Comparison of ENCODE assay signal across 7 mouse cellular contexts in the genomic region with DNA sequence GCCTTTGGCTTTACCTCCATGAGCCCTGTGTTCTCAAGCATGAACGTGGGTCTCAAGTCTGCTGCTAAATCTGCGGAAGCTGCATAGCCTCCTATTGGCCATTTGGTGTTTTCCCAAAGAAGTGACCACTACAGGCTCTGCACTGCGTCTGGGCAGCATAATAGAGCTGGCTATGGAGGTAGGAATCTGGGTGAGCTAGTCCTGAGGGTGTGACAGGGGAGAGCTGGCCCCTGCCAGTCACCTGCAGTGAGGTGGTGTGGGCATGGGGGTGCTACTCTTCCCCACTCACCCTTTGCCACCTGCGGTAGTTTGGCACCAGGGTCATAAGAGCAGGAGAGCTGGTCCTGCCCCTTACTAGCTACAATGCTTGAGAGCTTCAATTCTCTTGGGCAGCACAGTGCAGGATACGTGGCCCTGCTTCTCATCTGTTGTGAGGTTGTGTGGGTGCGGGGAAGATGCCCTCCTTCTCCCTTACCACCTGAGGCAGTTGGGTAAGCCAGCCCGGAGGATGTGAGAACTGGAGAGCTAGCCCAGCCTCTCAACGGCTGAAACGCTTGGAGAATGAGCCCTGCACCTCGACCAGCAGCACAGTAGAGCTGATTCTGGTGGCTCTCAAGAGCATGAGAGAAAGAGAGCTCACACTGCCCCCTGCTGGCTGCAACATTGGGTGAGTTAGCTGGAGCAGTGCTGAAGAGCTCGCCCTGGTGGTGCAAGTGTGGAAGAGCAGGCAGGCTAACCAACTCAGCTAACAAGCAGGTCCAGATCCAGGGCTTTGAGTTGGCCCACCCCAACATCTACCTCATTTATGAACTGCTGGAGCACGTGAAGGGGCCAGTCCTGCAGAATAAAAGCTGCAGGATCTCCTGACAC. TPM values are rescaled to one million over a fixed set of nuclear protein-coding genes. Genes with fewer than 3 reads are reported as not detected.
DNase-seq lines count a peak whose midpoint lies in the region; ATAC-seq and TF ChIP-seq lines count a peak whose summit lies in the region.

No protein-coding gene starts in this region.

- no peak overlapping the region for H3K9ac ChIP-seq in intestine, embryonic 15.5 days
- no peak overlapping the region for H3K9ac ChIP-seq in midbrain, embryonic 11.5 days (ENCODE audit: low read length)

- no peaks in the 10 kb centered on the region for H3K27me3 ChIP-seq in intestine, embryonic 15.5 days (replicated peaks)
- no peaks in the 10 kb centered on the region for H3K27me3 ChIP-seq in midbrain, embryonic 11.5 days (ENCODE audit: control insufficient read depth, insufficient read depth, low read length)

- ATAC-seq in intestine, embryonic 15.5 days: peak; percentile 55
- ATAC-seq in midbrain, embryonic 11.5 days (ENCODE audit: low FRiP score): peak; percentile 59

- peak; percentile 66 to 77 for DNase-seq in adrenal gland, adult 18-20 months (ENCODE audit: low spot score in 2 of 2)
- DNase-seq in gastrocnemius, postnatal 14 days: peak; percentile 80
- DNase-seq in left cerebral cortex, postnatal 10 days (ENCODE audit: extremely low spot score in 1 of 2, low spot score in 2 of 2): peak; percentile 57 to 89
- peak; percentile 97 for DNase-seq in midbrain, embryonic 11.5 days (ENCODE audit: low spot score, missing footprints)
- peak; percentile 60 for DNase-seq in spleen, adult 12 weeks (ENCODE audit: low spot score)

- no peaks in the 10 kb centered on the region for H3K36me3 ChIP-seq in intestine, embryonic 15.5 days
- H3K36me3 ChIP-seq in midbrain, embryonic 11.5 days (ENCODE audit: control insufficient read depth, insufficient read depth, low read length): no peaks in the 10 kb centered on the region

- no peak overlapping the region for H3K4me3 ChIP-seq in cortical plate, adult 2 months (ENCODE audit: insufficient read depth, low read length)
- H3K4me3 ChIP-seq in intestine, embryonic 15.5 days (replicated peaks): no peak overlapping the region
- H3K4me3 ChIP-seq in midbrain, embryonic 11.5 days (ENCODE audit: low read depth, low read length): no peak overlapping the region

- intact Hi-C loops in gastrocnemius, postnatal 14 days (cut with DNase I; ENCODE audit: low total_unique reads): loop anchor here (5.0 kb wide), 1 partner anchor 43 kb away; a partner anchor contains a TSS
- intact Hi-C loops in left cerebral cortex, postnatal 10 days (cut with DNase I): loop anchor here (5.0 kb wide), 3 partner anchors 123 to 218 kb away; a partner anchor contains a TSS

- no peaks in the 10 kb centered on the region for H3K9me3 ChIP-seq in intestine, embryonic 15.5 days
- H3K9me3 ChIP-seq in midbrain, embryonic 11.5 days (ENCODE audit: control insufficient read depth, low read length): no peaks in the 10 kb centered on the region

- H3K4me2 ChIP-seq in intestine, embryonic 15.5 days (replicated peaks): no peak overlapping the region
- H3K4me2 ChIP-seq in midbrain, embryonic 11.5 days: no peak overlapping the region

- WGBS in intestine, embryonic 15.5 days: 39% methylated on average over 12 of the region's 12 CpGs
- 49% methylated on average over 12 of the region's 12 CpGs for WGBS in midbrain, embryonic 11.5 days

- TF ChIP-seq POLR2A in cortical plate, adult 2 months (IDR thresholded peaks at IDR 0.05; ENCODE audit: extremely low read depth, insufficient read depth, low read length): no peak

- H3K4me1 ChIP-seq in cortical plate, adult 2 months (ENCODE audit: control insufficient read depth, insufficient read depth, low read length): no peaks in the 10 kb centered on the region
- H3K4me1 ChIP-seq in intestine, embryonic 15.5 days (replicated peaks): no peaks in the 10 kb centered on the region
- H3K4me1 ChIP-seq in midbrain, embryonic 11.5 days (ENCODE audit: control insufficient read depth, insufficient read depth, low read length): no peaks in the 10 kb centered on the region

- TF ChIP-seq CTCF in cortical plate, adult 2 months (IDR thresholded peaks at IDR 0.05; ENCODE audit: extremely low read depth, insufficient read depth, low read length): peak; percentile 98

- H3K27ac ChIP-seq in cortical plate, adult 2 months (ENCODE audit: insufficient read depth, low read length): no peak overlapping the region
- H3K27ac ChIP-seq in intestine, embryonic 15.5 days: no peak overlapping the region
- no peak overlapping the region for H3K27ac ChIP-seq in midbrain, embryonic 11.5 days (ENCODE audit: low read depth, low read length)

RNA-seq across cellular contexts. Expression of a gene that starts 14.3 kb away (rescaled TPM):
- not detected for total RNA-seq in adrenal gland, adult 18-20 months (2021)
- 1.6 and 2.2 TPM in 2 replicates for polyA plus RNA-seq in cortical plate, adult 2 months (2012; rRNA removed)
- total RNA-seq in gastrocnemius, postnatal 14 days (2021): under 1 TPM in 1 of 2 experiments, not detected in 1; 0.76 TPM
- polyA plus RNA-seq in intestine, embryonic 15.5 days (2015; fragmentation: Nextera tagmentation; extraction: Ambion mirVana): 17.5 and 30.8 TPM in 2 replicates
- not detected for total RNA-seq in left cerebral cortex, postnatal 10 days (2021)
- polyA plus RNA-seq in midbrain, embryonic 11.5 days (2014; fragmentation: Nextera tagmentation; extraction: Ambion mirVana): 1.5 and 2.0 TPM in 2 replicates

RNA-seq across cellular contexts. Expression of a gene that starts 16.9 kb away (rescaled TPM):
- total RNA-seq in adrenal gland, adult 18-20 months (2021): not detected
- not detected in 2 replicates for polyA plus RNA-seq in cortical plate, adult 2 months (2012; rRNA removed)
- not detected for total RNA-seq in gastrocnemius, postnatal 14 days (2021)
- not detected in 2 replicates for polyA plus RNA-seq in intestine, embryonic 15.5 days (2015; fragmentation: Nextera tagmentation; extraction: Ambion mirVana)
- not detected for total RNA-seq in left cerebral cortex, postnatal 10 days (2021)
- polyA plus RNA-seq in midbrain, embryonic 11.5 days (2014; fragmentation: Nextera tagmentation; extraction: Ambion mirVana): not detected in 2 replicates

RNA-seq across cellular contexts. Expression of a gene that starts 41.0 kb away (rescaled TPM):
- not detected for total RNA-seq in adrenal gland, adult 18-20 months (2021)
- 0.95 and 1.8 TPM in 2 replicates for polyA plus RNA-seq in cortical plate, adult 2 months (2012; rRNA removed)
- under 1 TPM in 1 of 2 experiments, not detected in 1; 0.71 TPM for total RNA-seq in gastrocnemius, postnatal 14 days (2021)
- polyA plus RNA-seq in intestine, embryonic 15.5 days (2015; fragmentation: Nextera tagmentation; extraction: Ambion mirVana): 30.3 and 46.1 TPM in 2 replicates
- total RNA-seq in left cerebral cortex, postnatal 10 days (2021): under 1 TPM in 1 of 2 experiments, not detected in 1; 0.79 TPM
- polyA plus RNA-seq in midbrain, embryonic 11.5 days (2014; fragmentation: Nextera tagmentation; extraction: Ambion mirVana): 2.0 and 2.8 TPM in 2 replicates

RNA-seq across cellular contexts. Expression of a gene that starts 56.0 kb away (rescaled TPM):
- under 1 TPM; 0.23 to 0.54 TPM for total RNA-seq in adrenal gland, adult 18-20 months (2021)
- 1.0 and 1.1 TPM in 2 replicates for polyA plus RNA-seq in cortical plate, adult 2 months (2012; rRNA removed)
- under 1 TPM in 1 of 2 experiments, not detected in 1; 0.16 TPM for total RNA-seq in gastrocnemius, postnatal 14 days (2021)
- 0.13 and 0.44 TPM in 2 replicates for polyA plus RNA-seq in intestine, embryonic 15.5 days (2015; fragmentation: Nextera tagmentation; extraction: Ambion mirVana)
- 1 to 10 TPM in 1 of 2 experiments, under 1 TPM in 1; 0.71 to 2.1 TPM for total RNA-seq in left cerebral cortex, postnatal 10 days (2021)
- polyA plus RNA-seq in midbrain, embryonic 11.5 days (2014; fragmentation: Nextera tagmentation; extraction: Ambion mirVana): not detected in 2 replicates
